Mouse (Mus musculus): ENCODE results near the gene Smyd3. TPM values are rescaled to one million over a fixed set of nuclear protein-coding genes. Genes with fewer than 3 reads are reported as not detected.

Smyd3 gene
- polyA plus RNA-seq, 1 experiment: 40.2 TPM

- H3K36me3 ChIP-seq (ENCODE audit: control insufficient read depth, insufficient read depth, low read length, poor library complexity, severe bottlenecking): no peaks in the 10 kb centered on the region
- no peak overlapping the region for H3K9ac ChIP-seq (ENCODE audit: low read depth, poor library complexity, severe bottlenecking)
- no peaks in the 10 kb centered on the region for H3K27me3 ChIP-seq (ENCODE audit: control insufficient read depth, insufficient read depth, low read length, poor library complexity, severe bottlenecking)
- H3K4me3 ChIP-seq (ENCODE audit: low read depth, low read length): no peak overlapping the region
- peaks cover 7% of the 10 kb centered on the region for H3K9me3 ChIP-seq (replicated peaks; ENCODE audit: control insufficient read depth, insufficient read depth, low read length, poor library complexity, severe bottlenecking)
- TF ChIP-seq CTCF (IDR thresholded peaks at IDR 0.05; ENCODE audit: low read depth, low read length): no peak
- TF ChIP-seq POLR2A (IDR thresholded peaks at IDR 0.05; ENCODE audit: insufficient read depth, low read length): no peak
- peak; percentile 47; the same call in 1 of the 2 replicates for TF ChIP-seq EP300 (IDR thresholded peaks at IDR 0.05; ENCODE audit: insufficient read depth, low read depth, low read length)
- no peaks in the 10 kb centered on the region for H3K4me1 ChIP-seq (ENCODE audit: control insufficient read depth, insufficient read depth, low read length)
- H3K27ac ChIP-seq (ENCODE audit: insufficient read depth, low read length): no peak overlapping the region
Measured at GRCm38 (mm10) chr1:179136461-179137144, 381.2 kb downstream of the Smyd3 start.

GRCm38 (mm10) chr1:179129995-179130394 lies 387.8 kb downstream of the Smyd3 start:
- no peak overlapping the region for H3K27ac ChIP-seq (ENCODE audit: insufficient read depth, low read length)
- no peaks in the 10 kb centered on the region for H3K4me1 ChIP-seq (ENCODE audit: control insufficient read depth, insufficient read depth, low read length)
- no peaks in the 10 kb centered on the region for H3K36me3 ChIP-seq (ENCODE audit: control insufficient read depth, insufficient read depth, low read length, poor library complexity, severe bottlenecking)
- no peak overlapping the region for H3K9ac ChIP-seq (ENCODE audit: low read depth, poor library complexity, severe bottlenecking)
- H3K9me3 ChIP-seq (replicated peaks; ENCODE audit: control insufficient read depth, insufficient read depth, low read length, poor library complexity, severe bottlenecking): peaks cover 7% of the 10 kb centered on the region
- no peak overlapping the region for H3K4me3 ChIP-seq (ENCODE audit: low read depth, low read length)
- no peaks in the 10 kb centered on the region for H3K27me3 ChIP-seq (ENCODE audit: control insufficient read depth, insufficient read depth, low read length, poor library complexity, severe bottlenecking)
- TF ChIP-seq CTCF (IDR thresholded peaks at IDR 0.05; ENCODE audit: low read depth, low read length) (no peak), EP300 (IDR thresholded peaks at IDR 0.05; ENCODE audit: insufficient read depth, low read depth, low read length) (no peak), POLR2A (IDR thresholded peaks at IDR 0.05; ENCODE audit: insufficient read depth, low read length) (no peak)

GRCm38 (mm10) chr1:179126287-179126686 lies 391.6 kb downstream of the Smyd3 start:
- no peak overlapping the region for H3K4me3 ChIP-seq (ENCODE audit: low read depth, low read length)
- no peaks in the 10 kb centered on the region for H3K27me3 ChIP-seq (ENCODE audit: control insufficient read depth, insufficient read depth, low read length, poor library complexity, severe bottlenecking)
- no peaks in the 10 kb centered on the region for H3K4me1 ChIP-seq (ENCODE audit: control insufficient read depth, insufficient read depth, low read length)
- H3K36me3 ChIP-seq (ENCODE audit: control insufficient read depth, insufficient read depth, low read length, poor library complexity, severe bottlenecking): no peaks in the 10 kb centered on the region
- H3K9me3 ChIP-seq (replicated peaks; ENCODE audit: control insufficient read depth, insufficient read depth, low read length, poor library complexity, severe bottlenecking): no peaks in the 10 kb centered on the region
- no peak overlapping the region for H3K9ac ChIP-seq (ENCODE audit: low read depth, poor library complexity, severe bottlenecking)
- TF ChIP-seq EP300 (IDR thresholded peaks at IDR 0.05; ENCODE audit: insufficient read depth, low read depth, low read length) (no peak), CTCF (IDR thresholded peaks at IDR 0.05; ENCODE audit: low read depth, low read length) (no peak), POLR2A (IDR thresholded peaks at IDR 0.05; ENCODE audit: insufficient read depth, low read length) (no peak)
- no peak overlapping the region for H3K27ac ChIP-seq (ENCODE audit: insufficient read depth, low read length)

- TF ChIP-seq POLR2A (IDR thresholded peaks at IDR 0.05; ENCODE audit: insufficient read depth, low read length): no peak
- TF ChIP-seq CTCF (IDR thresholded peaks at IDR 0.05; ENCODE audit: low read depth, low read length): no peak
- no peak for TF ChIP-seq EP300 (IDR thresholded peaks at IDR 0.05; ENCODE audit: insufficient read depth, low read depth, low read length)
- H3K27me3 ChIP-seq (ENCODE audit: control insufficient read depth, insufficient read depth, low read length, poor library complexity, severe bottlenecking): no peaks in the 10 kb centered on the region
Measured at GRCm38 (mm10) chr1:179122476-179123229, 395.2 kb downstream of the Smyd3 start.

GRCm38 (mm10) chr1:179120217-179120966 lies 397.4 kb downstream of the Smyd3 start:
- H3K9ac ChIP-seq (ENCODE audit: low read depth, poor library complexity, severe bottlenecking): no peak overlapping the region
- no peak for TF ChIP-seq CTCF (IDR thresholded peaks at IDR 0.05; ENCODE audit: low read depth, low read length)
- TF ChIP-seq EP300 (IDR thresholded peaks at IDR 0.05; ENCODE audit: insufficient read depth, low read depth, low read length): no peak
- TF ChIP-seq POLR2A (IDR thresholded peaks at IDR 0.05; ENCODE audit: insufficient read depth, low read length): no peak
- H3K4me1 ChIP-seq (ENCODE audit: control insufficient read depth, insufficient read depth, low read length): no peaks in the 10 kb centered on the region
- no peak overlapping the region for H3K4me3 ChIP-seq (ENCODE audit: low read depth, low read length)
- no peak overlapping the region for H3K27ac ChIP-seq (ENCODE audit: insufficient read depth, low read length)
- no peaks in the 10 kb centered on the region for H3K36me3 ChIP-seq (ENCODE audit: control insufficient read depth, insufficient read depth, low read length, poor library complexity, severe bottlenecking)
- no peaks in the 10 kb centered on the region for H3K27me3 ChIP-seq (ENCODE audit: control insufficient read depth, insufficient read depth, low read length, poor library complexity, severe bottlenecking)
- no peaks in the 10 kb centered on the region for H3K9me3 ChIP-seq (replicated peaks; ENCODE audit: control insufficient read depth, insufficient read depth, low read length, poor library complexity, severe bottlenecking)

More at GRCm38 (mm10) chr1:179122476-179123229, 395.2 kb downstream of the Smyd3 start:
- no peaks in the 10 kb centered on the region for H3K4me1 ChIP-seq (ENCODE audit: control insufficient read depth, insufficient read depth, low read length)
- no peaks in the 10 kb centered on the region for H3K9me3 ChIP-seq (replicated peaks; ENCODE audit: control insufficient read depth, insufficient read depth, low read length, poor library complexity, severe bottlenecking)
- no peak overlapping the region for H3K27ac ChIP-seq (ENCODE audit: insufficient read depth, low read length)
- no peak overlapping the region for H3K4me3 ChIP-seq (ENCODE audit: low read depth, low read length)
- no peak overlapping the region for H3K9ac ChIP-seq (ENCODE audit: low read depth, poor library complexity, severe bottlenecking)
- no peaks in the 10 kb centered on the region for H3K36me3 ChIP-seq (ENCODE audit: control insufficient read depth, insufficient read depth, low read length, poor library complexity, severe bottlenecking)
